Mouse (Mus musculus) stomach, postnatal 0 days (tissue): ENCODE measurements at regions not wholly inside any gene's neighbourhood (a gene's known extent, or its start where the extent isn't known, plus 50 kb on each side); places are given as distances from the start of the nearest gene placed in this dataset.

Experiments used
- CTCF ChIP-seq: IDR thresholded peaks from 2 replicates; pipeline ENCODE4 v1.5.1; 2016; ENCODE audit warnings: antibody characterized with exemption, low read depth, mild to moderate bottlenecking, moderate library complexity
- EP300 ChIP-seq: optimal IDR thresholded peaks from 2 replicates; pipeline ENCODE3; 2016; ENCODE audit warnings: antibody characterized with exemption

GRCm38 (mm10) chr8:8392303-8392702, 268.7 kb downstream of the Efnb2 start:
- TF ChIP-seq CTCF: no peak
- no peak for TF ChIP-seq EP300
